Mouse (Mus musculus): ENCODE data around the gene Zic5.

DNA sequence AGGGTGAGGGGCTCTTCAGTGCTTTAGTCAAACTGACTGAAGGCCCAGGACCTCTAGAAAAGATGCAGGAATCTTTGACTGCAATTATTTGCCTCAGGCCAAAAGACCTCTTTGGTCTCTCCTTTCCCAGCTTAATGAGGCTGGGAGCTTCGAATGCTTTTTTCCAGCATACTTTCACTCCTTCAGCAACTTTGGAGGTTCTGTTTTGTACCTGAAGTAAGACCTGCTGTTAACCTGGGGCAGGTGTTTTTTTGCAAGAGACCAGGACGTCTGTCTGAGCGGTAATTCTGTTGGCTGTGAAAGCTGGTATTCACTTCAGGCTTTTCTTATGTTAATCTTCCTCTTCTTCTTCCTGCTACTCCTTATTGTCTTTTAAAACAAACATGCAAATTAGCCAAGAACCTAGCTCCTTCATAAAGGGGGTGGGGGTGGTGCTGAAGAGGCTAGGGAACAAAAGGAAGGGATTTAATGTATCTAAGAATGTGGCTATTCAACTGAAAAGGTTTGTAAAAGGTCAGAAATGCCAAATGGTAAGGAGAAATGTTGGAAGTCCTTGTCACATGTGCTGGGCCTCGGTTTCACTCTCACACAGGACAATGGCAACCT lies 49.2 kb downstream of the Zic5 start:
- TF ChIP-seq CTCF (IDR thresholded peaks at IDR 0.05; ENCODE audit: control insufficient read depth, insufficient read depth, low read length) (no peak), POLR2A (IDR thresholded peaks at IDR 0.05; ENCODE audit: borderline replicate concordance, control insufficient read depth, low read depth, low read length) (no peak)
